Mouse (Mus musculus) brain, adult 2 months (tissue): ENCODE measurements at regions not wholly inside any gene's neighbourhood (a gene's known extent, or its start where the extent isn't known, plus 50 kb on each side); places are given as distances from the start of the nearest gene placed in this dataset.
A peak's percentile ranks its signal among the peaks of the same experiment; 100 is the strongest.

Experiments used
- DNase-seq: peaks from one replicate; pipeline ENCODE4 v3.0.0; 2011; ENCODE audit warnings: low read depth, low spot score

GRCm38 (mm10) chr4:73111311-73111710 lies 258.9 kb upstream of the Aldoart1 start:
- DNase-seq = peak; percentile 48
